Mouse (Mus musculus) 416B (cell line): Measurements from ENCODE around the gene Nckap5.

Source experiments
- DNase-seq: peaks from one replicate; pipeline ENCODE4 v3.0.0; 2011; ENCODE audit warnings: low read depth

Gene Nckap5

DNA sequence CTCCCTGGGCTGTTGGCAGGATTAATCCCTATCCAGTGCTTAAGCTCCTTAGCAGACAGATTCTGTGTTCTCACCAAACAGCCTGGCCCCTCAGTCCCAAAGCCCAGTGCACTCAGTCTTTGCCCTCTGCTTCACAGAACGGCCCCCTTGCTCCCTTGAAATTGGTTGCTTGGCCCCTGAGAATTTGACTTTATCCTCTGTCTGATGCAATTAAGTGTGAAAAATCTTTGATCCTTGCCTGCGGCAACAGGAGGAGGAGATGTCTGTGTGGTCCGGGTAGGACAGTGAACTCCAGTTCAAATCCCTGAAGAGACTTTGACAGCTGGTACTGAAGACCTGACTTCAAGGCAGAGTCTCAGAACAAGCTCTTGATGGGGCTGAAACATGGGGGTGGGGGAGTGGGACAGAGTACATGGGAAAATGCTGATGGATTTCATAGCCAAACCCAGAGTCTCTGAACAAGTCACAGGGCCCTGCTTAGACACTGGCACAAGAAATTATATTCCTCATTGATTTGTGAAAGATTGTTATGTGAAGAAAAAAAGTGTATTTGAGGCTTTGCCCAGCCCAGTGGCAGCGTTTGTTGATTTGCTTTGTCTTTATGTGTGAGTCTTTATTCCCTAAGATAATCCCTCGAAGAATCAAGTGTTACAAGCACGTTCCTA lies 65.0 kb downstream of the Nckap5 start:
- no peak for DNase-seq

DNA sequence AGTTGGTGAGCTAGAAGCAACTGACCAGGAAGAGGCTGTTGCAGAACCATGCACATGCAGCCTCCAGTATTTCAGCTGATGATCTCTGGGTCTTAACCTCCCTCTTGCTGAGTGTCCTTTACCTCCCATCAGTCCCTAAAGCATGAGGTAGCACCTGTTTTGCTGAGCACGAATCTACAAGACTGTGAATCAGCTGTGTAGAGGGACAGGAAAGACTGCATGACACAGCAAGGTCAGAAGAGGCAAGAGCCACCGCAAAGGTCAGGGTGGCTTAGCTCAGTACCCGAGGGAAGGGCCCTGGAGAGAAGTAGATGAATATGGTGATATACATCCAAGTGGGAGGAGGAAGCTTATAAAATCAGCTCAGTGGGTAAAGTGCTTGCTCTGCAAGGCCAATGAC lies 66.4 kb downstream of the Nckap5 start:
- DNase-seq: no peak

DNA sequence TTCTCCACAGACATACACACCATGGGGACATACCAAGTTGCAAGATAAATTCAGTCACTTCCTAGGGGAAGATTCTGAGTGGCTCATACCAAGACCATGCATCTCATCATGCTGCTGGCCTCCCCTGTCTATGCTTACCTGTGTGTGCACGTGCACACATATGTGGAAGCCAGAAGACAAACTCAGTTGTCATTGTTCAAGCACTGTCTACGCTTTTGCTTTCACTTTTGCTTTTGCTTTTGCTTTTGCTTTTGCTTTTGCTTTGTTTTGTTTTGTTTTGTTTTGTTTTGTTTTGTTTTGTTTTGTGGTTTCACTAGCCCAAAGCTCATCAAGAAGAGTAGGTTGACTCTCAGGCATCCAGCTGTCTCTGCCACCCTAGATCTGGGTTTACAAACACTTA lies 67.4 kb downstream of the Nckap5 start:
- DNase-seq: no peak

DNA sequence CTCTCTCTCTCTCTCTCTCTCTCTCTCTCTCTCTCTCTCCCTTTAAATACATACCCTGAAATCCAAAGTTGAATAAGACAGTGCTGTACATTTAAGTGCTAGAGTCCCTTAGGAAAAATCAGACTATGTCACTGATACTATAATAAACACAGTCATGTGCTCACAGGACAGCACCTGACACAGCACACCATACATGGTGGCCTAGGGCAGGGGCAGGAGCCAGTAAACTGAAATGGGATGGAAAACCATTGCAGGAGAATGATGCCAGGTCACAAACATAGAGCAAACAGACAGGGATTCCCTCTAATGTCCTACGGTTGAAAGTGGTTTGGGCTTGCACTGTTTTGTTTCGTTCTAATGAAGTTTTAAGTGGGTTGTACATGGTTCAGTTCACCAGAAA lies 70.2 kb downstream of the Nckap5 start:
- DNase-seq: no peak

DNA sequence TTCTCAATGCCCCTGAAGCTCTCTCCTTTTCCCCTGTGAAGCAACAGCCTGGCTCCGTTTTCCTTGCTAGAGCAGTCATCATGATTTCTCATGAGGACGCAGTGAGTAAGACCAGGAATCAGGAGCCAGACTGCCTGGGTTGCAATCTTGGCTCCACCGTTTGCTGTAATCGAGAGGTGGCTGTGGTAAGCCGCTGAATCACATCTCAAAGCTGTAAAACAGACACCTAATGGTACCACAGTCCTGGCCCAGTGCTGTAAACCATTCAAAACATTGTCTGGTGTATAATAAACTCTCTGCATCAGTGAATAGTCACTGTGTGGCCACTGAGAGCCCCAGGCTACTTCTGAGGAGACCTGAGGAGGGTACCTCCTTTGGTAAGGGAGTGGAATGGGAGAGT lies 74.9 kb downstream of the Nckap5 start:
- DNase-seq: no peak

DNA sequence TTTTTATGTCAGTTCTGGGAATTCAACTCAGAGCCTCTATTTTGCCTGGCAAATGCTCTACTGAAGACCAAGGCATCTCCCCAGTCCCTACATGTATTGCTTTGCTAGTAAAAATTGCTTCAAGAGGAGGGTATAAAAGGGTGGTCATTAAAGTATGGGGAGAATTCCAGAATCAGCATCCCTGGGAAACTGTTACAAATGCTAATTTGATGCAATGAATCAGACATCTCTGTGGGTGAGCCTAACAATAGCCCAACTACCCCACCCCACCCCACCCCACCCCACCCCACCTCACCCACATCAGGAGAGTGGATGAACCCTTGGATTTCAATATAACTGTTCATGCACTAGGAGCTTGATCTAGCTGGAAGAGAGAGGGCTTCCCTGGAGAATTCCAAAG lies 77.0 kb downstream of the Nckap5 start:
- DNase-seq: no peak

DNA sequence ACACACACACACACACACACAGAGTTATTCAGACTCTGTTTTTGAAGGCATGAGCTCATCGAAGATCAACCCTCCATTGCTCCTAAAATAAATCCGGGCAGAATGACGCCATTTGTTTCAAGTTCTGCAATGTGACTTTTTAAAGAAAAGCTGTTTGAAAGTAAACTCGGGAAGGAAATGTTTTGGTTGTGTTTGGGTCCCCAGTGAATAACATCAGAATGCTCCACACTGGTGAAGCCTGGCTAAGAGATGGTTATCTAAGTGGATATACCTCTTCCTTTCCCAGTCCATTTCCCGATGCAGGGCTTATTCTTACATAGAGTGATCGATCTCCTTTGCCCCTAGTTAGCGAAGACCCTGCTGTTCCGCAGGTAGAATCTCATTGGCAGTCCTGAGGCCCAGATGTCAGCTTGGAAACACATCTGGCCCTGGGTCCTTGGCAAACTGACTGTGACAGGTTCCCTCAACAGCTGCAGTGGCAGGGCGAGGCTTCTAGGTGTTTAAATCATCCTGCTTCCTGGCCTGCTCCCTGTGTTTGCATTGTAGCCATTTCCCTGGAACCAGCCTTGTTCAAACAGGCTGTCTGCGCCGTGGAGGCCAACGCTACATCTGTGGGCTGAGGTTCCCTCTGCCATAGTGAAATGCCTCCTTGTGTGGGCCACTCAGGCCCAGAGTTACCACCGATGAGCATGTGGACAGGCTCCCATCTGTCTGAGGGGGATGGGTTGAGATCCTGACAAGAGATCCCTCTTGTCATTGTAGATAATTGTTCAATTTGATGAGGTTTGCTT lies 78.2 kb downstream of the Nckap5 start:
- no peak for DNase-seq

DNA sequence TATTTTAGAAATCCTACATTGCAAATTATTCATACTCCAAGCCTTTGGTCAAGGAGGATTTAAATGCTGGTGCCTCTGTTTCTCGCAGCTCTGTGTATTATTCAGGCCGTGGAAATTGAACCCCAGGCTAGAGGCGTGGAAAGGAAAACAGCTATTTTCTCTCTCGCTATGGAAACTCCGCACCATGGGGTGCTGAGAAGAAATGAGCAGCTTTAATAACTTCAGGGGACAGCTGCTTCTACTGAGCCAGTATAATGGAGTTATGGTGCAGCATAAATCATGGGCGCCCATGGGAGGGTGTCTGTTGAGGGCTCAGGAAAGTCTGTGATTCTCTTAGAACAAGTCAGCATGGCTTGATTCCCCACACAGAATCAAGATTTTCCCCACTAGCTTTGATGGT lies 79.5 kb downstream of the Nckap5 start:
- DNase-seq: no peak

DNA sequence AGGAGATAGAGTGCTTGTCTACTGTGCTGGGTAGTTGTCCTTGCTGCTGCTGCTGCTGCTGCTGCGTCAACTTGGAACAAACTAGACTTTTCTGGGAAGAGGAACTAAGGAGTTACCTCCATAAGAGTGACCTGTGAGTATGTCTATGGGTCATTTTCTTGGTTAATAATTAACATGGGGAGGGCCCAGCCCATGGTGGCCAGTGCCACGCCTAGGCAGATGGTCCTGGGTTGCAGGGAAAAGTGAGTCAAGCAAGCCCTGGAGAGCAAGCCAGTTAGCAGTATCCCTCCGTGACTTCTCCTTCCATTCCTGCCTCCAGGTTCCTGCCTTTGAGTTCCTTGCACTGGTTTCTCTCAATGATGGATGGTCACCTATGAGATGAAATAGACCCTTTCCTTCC lies 80.4 kb downstream of the Nckap5 start:
- no peak for DNase-seq

DNA sequence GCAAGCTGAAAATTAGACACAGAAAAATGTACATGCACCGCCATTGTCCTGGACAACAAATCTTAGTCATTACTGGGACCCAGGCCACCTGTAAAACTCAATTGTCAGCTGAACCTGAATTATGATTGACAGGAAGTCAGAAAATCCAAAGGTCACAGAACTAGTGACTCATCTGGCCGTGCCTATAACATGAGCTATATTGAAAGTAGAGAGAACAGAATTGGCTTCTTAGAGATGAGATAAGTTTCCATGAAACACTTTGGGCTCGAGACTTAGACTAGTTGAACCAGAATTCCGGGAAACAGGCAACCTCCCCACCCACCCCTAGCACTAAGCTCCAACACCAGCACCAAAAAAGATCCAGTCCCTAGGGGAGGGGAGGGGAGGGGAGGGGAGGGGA lies 82.7 kb downstream of the Nckap5 start:
- no peak for DNase-seq

DNA sequence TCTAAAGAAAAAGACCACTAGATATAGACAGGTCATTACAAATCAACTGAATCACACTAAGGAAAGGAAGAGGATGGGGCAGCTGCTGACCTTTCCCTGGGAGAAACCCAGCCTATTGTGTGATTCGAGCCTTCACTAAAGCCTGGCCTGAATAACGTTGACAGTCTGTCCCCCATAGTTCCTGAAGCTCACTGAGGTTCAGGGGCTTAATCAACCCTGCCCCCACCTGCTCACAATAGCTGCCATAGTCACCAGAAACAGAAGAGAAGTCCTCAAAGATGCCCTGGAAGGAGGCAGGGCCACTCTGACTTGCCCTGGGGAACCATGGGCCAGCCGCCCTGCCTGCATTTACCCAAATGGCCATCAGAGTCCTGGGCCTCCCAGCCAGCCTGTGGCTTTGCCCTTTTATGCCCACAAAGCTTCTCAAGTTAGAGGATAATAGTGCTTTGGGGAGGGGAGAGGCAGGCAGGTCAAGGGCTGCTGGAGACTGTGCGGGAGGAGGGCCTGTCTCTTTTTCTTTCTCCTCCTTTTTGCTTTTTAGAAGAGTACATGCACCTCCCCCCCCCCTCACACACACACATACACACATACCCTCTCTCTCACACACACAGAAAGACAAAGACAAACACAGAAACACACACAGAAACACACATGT lies 85.0 kb downstream of the Nckap5 start:
- DNase-seq: no peak

DNA sequence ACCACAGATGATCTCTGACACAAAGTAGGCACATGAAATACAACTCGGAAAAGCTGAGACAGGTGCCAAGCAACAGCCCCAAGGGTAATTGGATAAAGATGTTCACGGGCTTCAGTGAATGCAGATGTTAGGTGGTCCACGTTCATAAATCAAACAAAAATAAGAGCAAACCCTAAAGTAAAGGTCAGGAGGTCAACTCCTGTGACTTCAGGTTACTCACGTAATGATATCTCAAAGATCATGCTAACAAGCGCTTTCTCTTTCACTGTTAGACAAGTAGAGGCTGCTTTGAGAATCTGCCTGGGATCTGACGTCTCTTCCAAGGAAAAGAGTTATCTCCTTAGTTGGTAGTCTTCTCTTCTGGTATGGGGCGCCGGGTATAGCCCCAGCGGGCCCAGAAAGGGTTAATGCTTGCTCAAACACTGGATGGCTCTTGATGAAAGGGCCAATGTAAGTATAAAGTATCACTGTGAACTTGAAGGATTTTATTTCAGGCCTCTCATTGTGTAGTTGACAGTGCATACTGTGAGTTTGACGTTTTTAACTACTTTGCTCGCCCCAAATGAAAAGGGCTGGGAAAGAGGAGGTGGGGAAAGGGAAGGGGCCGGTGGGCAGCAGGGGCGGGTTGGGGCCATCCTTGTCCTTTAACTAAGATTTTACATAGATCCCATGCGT lies 85.8 kb downstream of the Nckap5 start:
- DNase-seq: no peak

DNA sequence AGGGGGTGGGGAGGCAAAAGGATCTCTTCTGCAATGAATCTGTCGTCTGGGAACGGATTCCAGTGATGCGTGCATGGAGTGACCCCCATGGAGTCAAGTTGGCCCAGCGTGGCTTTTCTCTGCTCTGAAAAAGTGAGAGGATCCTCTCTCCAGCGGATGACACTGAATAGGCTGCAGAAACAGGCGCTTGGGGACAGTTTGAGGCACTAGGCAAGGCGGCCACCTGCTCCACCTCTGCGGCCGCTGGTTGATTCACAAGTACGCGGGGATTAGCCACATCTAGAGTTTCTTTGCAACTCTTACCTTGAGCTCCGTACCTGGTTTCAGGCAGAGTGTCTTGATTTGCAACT lies 92.3 kb downstream of the Nckap5 start:
- no peak for DNase-seq

DNA sequence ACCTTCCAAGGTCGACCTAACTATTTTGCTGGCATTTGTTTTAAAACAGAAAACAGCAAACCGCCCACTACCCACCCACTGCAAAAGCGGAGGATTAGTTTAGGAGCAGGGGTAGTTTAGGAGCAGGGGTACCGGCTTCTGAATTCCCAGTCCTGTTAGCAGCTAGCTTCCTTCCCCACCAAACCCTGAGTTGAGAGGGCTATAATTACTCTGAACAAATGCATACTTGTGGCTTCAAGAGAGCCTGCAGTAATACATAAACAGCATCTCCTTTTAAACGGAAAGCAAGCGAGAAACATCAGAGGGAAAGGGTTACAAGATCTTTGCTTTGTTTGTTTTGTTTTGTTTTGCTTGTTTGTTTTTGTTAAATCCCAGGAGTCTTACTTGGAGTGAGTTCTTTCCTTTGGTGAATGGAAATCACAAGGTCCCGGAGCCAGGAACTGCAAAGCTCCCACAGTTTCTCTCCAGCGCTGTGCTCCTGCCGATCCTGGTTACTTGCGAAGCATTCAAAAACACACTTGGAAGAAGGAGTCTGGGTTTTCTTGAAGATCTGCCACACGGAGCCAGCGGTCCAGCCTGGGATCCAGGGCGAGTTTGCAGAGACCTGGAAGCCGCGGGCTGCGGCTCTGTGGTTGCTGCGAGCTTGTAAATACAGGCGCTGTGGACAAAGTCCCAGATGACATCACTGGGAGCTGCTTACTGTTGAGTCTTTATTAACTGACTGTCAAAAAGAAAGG lies 92.9 kb downstream of the Nckap5 start:
- DNase-seq: no peak

DNA sequence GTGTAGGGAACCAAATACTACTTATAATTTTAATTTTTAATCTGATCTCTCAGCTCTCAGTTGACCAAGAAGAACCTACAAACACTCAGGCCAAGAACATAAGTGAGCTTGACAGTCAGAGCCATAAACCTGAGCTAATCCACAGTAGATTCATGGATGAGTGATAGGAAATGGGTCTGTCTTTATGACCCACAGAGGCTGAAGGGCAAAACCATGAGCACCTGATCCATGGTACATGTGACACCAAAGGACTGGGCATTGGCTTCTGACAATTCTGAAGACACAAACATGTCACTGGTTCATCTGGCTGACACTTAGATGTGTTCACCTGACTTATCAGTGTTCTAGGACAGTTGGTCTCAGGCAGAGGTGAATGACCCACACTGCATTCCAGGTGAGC lies 98.9 kb downstream of the Nckap5 start:
- no peak for DNase-seq

DNA sequence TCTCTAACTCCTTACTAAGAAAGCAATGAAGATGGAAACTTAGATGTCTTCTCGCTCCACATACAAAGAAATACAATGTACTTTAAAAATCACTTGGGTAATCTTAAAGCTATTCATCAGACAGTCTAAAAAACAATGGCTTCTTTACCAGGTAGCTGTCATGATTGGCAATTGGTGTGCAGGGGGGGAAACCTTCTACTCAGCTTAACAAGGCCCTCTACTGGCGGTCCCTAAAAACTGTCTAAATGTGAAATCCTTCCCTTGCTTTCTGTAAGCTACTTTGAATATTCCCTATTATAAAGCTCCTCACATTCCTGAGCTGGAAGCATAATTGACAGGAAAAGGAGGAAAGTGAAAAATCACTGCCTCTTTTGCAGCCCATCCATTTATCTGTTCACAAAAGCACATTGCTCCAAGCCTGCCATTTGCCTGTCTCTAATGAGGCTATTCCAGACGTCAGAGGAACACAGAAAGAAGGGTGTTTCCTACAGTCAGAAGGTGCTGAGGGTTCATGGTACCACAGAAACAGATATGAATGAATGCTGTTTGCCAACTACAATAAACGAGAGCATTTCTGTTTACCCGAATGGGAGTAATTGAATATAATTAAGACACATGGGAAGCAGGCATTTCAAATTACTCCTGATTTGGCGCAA lies 104.1 kb downstream of the Nckap5 start:
- no peak for DNase-seq

DNA sequence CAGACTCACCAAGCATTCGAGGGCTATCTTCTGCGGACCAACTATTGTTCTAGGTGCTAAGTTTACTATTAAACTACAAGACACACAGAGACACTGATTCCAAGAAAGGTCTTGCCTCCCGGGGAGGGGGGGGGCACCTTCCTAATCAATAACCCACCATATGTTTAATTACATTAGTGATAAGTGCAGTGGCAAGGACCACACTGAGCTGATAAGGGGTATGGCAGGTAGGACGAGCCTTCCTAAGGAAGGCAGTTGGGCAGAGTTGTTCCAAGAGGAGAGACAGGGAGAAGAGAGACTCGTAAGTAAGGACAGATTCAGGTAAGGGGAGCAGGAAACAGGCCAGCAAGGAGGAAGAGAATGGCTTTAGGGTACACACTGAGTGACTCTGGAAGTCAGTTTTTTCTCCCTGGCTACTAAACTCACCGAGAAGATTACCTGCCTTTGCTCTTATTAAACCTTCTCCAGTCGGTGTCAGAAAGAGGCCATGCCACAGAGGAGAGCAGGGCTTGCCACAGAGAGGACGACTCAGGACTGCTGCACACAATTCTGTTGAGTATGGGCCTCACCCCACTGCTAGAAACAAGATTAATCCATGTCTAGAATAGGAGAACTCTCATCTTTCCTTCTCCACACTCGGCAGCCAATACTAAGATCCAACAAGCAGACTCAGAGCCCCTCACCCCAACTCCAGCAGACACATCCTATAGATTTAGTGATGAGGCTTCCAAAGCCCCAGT lies 104.8 kb downstream of the Nckap5 start:
- DNase-seq: no peak

DNA sequence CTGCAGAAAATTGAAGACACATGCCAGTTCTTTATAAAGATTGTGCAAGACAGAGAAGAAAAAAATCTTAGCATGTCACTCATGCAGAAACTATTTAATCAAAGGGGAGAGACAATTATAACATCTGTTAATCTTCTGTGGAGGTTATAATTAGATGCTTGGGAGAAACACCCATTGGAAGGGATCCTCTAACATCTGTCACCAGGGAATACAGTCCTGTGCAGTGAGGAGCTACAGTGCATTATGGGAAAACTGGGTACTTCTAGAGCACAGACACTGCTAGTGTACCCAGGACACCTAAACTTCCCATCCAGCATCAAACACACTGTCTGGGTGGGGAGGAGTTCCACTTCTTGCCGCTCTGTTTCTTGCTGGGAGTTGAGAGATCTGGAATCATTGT lies 108.7 kb downstream of the Nckap5 start:
- DNase-seq: no peak

DNA sequence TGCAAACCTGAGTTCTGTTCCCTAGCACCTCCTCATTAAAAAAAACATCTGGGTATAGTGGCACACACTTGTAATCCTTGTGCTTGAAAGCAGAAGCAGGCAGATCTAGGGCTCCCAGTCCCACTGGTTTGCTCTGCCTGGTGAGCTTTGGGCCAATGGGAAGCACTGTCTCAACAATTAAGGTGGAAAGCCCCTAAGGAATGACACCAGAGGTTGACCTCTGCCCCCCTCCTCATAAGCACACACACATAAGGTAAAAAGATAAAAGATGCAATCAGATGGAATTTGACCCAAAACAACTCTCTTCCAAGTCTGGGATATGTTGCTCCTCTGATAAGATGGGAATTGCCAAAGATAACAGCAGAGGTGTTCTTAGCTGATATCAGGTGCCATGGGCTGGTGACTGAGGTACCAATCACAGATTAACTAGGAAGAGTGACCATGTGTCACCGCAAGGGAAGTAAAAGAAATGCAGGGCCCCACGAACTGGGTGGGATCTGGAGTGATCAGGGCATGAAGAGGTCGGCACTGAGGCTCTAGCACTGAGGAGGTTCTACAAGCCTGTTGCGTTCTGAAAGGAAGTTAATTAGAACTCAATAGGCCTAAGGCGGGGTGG lies 110.8 kb downstream of the Nckap5 start:
- no peak for DNase-seq

DNA sequence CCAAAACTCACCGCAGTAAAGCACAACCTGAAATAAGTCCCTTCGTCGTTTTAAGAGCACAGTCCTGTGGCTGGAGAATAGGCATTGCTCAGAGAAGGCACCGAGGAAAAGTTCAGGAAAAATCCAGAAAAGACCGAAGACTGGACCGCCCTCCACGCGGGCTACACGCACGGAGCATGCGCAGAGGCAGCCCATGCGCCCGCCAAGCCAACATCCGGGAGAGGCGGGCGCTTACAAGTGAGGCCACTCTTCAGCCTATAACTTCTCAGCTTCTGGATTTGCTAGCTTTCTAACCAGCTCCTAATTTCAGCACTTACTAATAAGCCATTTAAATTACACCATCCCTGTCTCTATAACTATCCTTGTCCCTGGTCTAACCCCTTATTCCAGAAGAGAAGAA lies 124.0 kb downstream of the Nckap5 start:
- DNase-seq: no peak

DNA sequence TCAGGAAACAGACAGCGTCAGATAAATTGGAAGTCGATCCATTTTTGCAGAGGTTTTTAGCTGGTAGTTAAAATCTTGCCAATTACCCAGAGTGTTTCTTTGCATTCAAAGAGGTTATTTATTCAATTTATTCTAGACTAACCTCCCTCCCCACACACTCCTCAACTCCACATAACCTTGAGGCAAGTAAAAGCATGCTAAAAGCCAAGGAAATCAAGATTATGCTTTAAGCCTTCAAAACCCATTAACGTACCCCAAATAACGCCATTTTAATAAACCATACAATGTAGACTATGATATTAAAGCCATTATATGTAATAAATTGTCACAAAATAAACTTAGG lies 129.7 kb downstream of the Nckap5 start:
- DNase-seq: no peak
